Mouse (Mus musculus) urinary bladder, postnatal 10 days (tissue): ENCODE data around the gene Olfr1453.
"Not testable (repeated sequence)": the region's sequence is repeated elsewhere in the genome, so short reads cannot be mapped to it uniquely, and the experiment has no call there.

Experiments
- DNase-seq: peaks from one replicate; pipeline ENCODE4 v3.0.0; 2022; ENCODE audit warnings: low spot score

Olfr1453 gene

GRCm38 (mm10) chr19:13028227-13028626 lies at the start of gene Olfr1453:
Olfr1453 (minus strand) TSS chr19:13028327.
- DNase-seq, result no peak

- DNase-seq, result no peak
Observed at GRCm38 (mm10) chr19:13060310-13060709, 32.2 kb upstream of the Olfr1453 start, which contains the start of gene Olfr1454. Olfr1454 (plus strand) TSS chr19:13060610.

- no peak for DNase-seq
Observed at GRCm38 (mm10) chr19:12994714-12995113, 33.4 kb downstream of the Olfr1453 start, which contains the start of gene Olfr1451. Olfr1451 (plus strand) TSS chr19:12995014.

- DNase-seq, result not testable (repeated sequence)
Observed at GRCm38 (mm10) chr19:12992316-12992715, 35.8 kb downstream of the Olfr1453 start.
